Mouse (Mus musculus): ENCODE results near the gene Mtnr1b.
"Not testable (repeated sequence)": the region's sequence is repeated elsewhere in the genome, so short reads cannot be mapped to it uniquely, and the experiment has no call there.

Mtnr1b gene

GRCm38 (mm10) chr9:15874506-15875160 lies at the start of gene Mtnr1b:
TSS of gene Mtnr1b (minus strand) at chr9:15874556.
- in situ Hi-C loops (cut with MseI, MboI) = no loop called here

DNA sequence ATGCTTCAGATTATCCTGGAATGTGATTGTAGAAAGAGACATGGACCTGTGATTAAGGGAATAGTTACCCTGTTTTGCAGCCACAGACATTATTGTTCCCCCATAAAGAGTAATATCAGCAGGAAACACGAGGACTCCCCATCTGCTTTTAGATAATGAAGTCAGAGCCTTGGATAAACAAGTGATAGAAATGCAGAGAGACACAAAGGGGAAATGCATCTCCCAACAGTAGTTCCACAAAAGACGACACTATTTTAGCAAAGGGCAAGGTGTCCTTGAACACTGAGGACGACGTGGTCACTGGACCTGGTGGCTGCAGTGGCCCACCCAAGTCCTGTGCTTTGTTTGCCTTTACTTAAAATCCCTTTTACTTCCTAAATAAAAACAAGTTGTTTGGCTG lies 45.9 kb upstream of the Mtnr1b start:
- in situ Hi-C loops (cut with MseI, MboI) = no loop called here

DNA sequence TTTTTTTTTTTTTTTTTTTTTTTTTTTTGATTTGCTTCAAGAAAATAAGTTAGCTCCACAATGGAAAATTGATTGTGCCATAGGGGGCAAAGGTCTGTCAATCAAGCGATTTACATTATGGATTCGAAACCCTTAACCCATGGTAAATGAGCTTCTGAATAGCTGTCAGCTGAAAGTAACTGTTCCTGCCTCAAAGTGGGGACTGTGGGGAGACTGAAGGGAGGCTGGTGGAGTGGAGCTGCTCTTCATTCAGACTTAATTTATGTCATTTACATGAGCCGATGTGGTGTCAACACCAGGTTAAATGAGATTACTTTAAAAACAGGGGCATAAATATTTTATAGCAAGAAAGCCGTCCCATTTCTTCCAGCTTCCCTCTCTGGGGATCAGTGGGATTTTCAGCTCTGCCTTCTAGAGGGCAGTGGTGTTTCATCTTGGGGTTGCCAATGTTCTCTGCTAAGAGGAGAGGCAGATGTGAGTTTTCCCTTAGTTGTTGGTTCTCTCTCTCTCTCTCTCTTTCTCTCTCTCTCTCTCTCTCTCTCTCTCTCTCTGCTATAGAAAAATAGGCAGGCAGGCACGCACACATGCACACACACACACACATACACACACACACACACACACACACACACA lies 45.1 kb upstream of the Mtnr1b start:
- in situ Hi-C loops (cut with MseI, MboI) = no loop called here

GRCm38 (mm10) chr9:15916600-15916999 lies 42.2 kb upstream of the Mtnr1b start:
- in situ Hi-C loops (cut with MseI, MboI) = no loop called here

DNA sequence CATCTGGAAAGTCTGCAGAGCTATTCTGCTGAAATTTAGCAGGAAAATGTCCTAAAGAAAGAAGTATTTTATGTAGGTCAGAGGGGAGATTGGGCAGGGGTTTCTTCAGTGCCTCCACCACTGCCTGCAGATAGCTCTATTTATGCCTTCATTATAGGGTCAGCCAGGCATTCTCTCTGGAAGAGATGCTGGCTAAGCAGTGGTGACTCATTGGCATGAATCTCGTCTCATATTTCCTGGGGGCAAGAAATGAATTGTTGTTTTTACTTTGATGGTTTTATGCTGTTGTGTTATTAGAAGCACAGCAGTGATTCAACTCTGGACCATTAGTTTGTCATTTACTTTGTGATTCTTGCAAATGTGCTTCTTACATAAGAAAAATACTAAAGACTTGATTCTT lies 38.4 kb upstream of the Mtnr1b start:
- in situ Hi-C loops (cut with MseI, MboI) = no loop called here

DNA sequence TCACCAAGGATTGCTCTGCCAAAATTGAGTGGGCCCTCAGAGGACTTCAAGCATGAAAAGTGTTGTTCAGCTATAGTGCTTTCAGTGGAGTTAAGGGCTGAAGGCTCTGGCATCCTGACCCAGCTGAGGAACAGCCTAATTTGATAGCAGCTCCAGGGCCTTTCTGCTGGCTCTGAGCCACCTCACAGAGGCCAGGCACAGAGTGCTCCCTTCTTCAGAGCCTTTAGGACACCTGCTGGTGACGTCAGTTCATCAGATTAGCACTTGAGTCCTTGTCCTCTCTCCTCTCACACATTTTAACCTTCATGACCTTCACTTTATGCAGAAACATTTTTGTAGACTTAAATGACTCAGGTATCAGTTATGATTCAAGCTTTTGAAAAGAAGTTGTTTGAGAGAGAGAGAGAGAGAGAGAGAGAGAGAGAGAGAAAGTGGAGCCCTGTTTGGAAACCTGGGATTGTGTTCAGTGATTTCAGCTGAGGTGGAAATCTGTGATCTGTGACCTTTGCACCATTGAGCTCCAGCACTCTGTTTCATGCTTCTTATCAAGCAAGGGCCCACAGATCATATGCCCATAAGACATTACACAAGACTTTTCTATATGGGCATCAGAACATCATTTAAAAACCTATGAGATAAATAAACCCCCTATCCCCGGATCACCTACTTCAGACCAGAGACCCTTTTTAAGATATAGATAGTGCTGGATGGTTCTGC lies 35.2 kb upstream of the Mtnr1b start:
- in situ Hi-C loops (cut with MseI, MboI) = no loop called here

DNA sequence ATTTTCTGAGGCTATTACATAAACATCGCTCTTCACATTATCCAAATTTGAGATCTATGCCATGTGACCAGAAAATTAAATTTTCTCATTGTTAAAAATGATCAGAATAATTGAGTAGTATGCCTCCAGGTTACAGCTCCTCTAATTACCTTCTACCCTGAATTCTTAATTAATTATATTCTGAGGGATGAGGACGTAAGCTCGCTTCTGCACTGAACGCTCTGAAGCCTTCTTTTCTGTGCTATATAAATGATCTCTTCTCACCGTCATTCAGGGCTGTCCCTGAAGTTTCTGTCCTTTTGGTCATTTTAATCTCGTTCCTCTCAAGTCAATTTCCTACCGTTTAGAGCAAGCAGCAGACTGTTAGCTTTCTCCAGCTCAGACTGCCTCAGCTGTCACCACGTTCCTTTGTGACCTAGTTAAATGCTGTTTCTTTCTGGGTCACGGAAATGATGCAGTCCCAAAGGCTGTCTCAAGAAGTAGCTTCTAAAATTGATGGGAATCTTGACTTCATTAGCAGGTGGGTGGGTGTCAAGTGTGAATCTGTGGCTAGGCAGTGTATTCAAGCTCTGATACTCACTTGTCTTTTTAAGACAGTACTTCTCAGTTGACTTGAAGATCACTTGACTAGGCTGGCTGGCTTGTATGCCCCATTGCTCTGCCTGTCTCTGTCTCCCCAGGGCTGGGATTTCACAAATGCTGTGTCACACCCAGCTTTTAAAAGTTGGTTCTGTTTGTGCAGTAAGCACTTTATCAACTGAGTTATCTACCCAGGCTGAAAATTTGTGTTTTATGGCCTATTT lies 29.8 kb upstream of the Mtnr1b start:
- in situ Hi-C loops (cut with MseI, MboI) = no loop called here

- in situ Hi-C loops (cut with MseI, MboI) = no loop called here
These were observed 23.8 kb upstream of the Mtnr1b start for GRCm38 (mm10) chr9:15898112-15898511.

DNA sequence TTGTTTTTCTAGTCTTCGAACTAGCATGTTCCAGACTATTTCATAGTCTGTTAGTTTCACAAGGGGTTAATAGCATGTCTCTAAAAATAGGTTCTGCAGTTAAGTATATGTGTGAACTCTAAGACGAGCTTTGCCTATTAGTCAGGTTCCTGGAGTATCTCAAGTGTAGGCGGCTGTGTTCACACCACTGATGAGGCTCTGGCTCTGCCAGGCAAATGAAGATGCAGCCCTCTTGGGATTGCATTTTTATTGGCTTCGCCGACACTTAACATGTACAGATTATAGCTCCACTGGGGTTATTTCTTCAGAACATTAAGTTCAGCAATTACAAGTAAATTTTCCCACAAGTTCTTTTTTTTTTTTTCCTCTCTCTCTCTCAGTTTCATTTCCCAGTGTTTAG lies 12.4 kb upstream of the Mtnr1b start:
- in situ Hi-C loops (cut with MseI, MboI) = loop anchor here (10.0 kb wide), 1 partner anchor 202 kb away; no protein-coding TSS in a partner anchor

DNA sequence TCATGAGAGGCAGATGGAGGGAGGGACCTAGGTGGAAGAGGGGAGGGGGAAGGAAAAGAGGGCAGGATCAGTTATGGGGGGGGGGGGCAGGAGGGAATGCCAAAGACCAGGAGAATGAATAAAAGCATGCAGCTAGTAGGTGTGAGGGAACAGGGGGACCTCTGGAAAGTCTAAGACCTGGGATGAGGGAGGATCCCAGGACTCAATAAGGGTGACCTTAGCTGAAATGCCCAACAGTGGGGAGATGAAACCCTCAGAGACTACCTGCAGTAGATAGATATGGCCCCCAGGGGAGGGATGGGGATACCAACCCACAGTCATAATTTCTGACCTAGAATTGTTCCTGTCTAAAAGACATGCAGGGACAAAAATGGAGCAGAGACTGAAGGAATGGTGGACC lies 6.4 kb upstream of the Mtnr1b start:
- in situ Hi-C loops (cut with MseI, MboI) = loop anchor here (10.0 kb wide), 1 partner anchor 196 kb away; no protein-coding TSS in a partner anchor

- in situ Hi-C loops (cut with MseI, MboI) = loop anchor here (10.0 kb wide), 1 partner anchor 195 kb away; no protein-coding TSS in a partner anchor
These were observed 5.8 kb upstream of the Mtnr1b start for GRCm38 (mm10) chr9:15880160-15880603.

DNA sequence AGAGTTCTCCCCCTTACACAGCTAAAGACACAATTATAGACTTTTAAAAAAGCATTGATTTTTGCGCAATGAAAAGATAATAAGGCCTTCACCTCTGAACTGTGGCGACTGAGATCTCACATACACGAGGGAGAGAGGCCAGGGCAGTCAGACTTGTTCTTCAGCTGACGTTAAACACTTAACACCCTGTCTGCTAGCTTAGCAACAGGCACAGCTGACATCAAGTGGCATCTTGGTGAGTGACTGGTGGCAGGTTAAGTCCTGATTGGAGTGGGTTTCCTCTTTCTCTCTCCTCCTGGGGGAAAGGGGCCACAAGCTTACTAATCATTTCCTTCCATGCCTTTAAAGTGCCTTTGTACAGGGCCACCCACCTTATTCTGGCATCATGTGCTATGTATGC lies 4.3 kb downstream of the Mtnr1b start:
- in situ Hi-C loops (cut with MseI, MboI) = no loop called here

DNA sequence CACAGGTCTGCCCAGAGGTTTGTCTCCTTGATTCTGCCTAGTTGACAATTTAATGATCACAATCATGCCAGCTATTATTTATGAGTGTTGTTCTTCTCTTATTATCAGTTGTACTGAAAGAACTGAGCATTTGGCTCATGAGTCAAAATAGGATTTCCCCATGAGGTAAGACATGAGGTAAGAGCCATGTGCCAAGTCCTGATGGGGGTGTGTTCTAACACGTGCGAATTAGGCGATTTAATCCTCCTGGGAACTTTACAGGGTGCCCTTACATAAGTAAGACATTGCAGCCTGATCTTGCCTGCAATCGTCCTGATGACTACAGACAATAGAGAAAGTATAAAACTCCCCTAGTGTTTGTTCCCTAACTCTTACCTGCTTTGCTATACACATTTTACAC lies 4.9 kb downstream of the Mtnr1b start:
- in situ Hi-C loops (cut with MseI, MboI) = no loop called here

DNA sequence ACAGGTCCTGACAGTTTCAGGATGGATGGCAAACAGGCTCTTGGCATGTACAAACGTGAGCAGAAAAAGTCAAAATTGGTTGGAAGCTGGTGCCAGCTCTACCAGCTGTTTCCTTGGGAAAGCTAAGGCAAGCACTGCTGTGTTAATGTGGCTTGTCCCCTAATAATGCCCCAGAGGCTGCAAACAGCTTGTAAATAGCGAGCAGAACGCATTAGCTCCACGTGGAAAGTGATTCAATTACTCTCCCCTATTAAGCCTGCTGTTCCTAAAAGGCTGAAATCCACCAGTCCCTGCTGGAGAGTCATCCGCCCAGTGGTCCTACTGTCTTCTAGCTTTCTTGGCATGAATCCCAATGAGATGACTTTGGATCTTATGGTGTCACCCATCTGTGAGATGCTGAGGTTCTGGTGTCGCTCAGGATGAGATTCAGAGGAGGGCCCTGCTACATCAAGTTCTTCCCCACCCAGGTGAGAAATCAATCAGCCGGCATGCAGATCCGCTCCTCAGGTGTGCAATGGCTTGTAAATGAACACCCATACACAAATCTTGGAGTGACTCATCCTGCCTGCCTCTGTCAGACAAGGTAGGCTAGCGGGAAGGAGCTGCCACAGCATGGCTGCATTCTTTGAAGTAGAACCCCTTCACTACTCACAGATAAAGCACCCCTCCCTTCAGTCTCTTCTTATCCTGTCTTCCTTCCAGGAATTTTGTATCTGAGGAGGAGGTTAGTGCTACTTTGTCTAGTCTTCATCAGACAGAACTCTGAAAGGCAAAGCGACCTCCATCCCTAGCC lies 7.9 kb downstream of the Mtnr1b start:
- in situ Hi-C loops (cut with MseI, MboI) = no loop called here

DNA sequence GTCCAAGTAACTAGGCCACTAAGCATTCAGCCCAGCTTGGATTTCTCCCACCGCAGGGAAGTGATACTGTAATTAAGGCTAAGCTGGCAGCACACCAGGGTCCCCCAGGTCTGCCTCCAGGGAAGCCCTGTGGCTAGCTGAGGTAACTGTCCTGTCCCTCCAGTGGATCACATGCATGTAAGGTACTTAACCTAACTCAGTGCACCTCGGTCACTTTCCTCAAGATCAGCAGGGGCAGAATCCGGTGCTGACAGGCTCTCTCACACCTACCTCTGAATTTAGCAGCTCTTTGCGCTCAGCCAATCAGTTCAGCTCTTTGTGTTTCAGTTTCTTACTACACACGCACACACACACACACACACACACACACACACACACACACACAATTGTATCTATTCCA lies 13.0 kb downstream of the Mtnr1b start:
- in situ Hi-C loops (cut with MseI, MboI) = no loop called here

- in situ Hi-C loops (cut with MseI, MboI) = no loop called here
These were observed 23.6 kb downstream of the Mtnr1b start for GRCm38 (mm10) chr9:15850749-15851148.

DNA sequence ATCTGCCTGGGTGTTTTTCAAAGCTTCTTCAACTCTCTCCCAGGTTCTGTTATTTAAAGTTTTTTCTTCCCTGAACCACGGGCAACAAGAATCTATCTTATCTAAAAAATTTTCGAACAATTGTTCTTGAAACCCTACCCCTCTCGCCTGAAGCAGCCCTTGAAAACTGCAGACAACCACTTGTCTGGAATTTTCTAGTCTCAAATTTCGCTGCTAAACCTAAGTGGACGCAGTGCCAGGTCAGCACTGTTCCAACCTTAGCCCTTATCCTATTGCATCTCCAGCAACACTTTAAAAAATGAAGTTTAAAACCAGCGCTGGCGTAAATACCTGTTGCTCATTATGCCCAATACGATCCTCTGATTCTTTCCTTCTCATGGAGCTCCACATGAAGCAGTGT lies 29.0 kb downstream of the Mtnr1b start:
- in situ Hi-C loops (cut with MseI, MboI) = no loop called here

GRCm38 (mm10) chr9:15844936-15845335 lies 29.4 kb downstream of the Mtnr1b start:
- in situ Hi-C loops (cut with MseI, MboI) = not testable (repeated sequence)

DNA sequence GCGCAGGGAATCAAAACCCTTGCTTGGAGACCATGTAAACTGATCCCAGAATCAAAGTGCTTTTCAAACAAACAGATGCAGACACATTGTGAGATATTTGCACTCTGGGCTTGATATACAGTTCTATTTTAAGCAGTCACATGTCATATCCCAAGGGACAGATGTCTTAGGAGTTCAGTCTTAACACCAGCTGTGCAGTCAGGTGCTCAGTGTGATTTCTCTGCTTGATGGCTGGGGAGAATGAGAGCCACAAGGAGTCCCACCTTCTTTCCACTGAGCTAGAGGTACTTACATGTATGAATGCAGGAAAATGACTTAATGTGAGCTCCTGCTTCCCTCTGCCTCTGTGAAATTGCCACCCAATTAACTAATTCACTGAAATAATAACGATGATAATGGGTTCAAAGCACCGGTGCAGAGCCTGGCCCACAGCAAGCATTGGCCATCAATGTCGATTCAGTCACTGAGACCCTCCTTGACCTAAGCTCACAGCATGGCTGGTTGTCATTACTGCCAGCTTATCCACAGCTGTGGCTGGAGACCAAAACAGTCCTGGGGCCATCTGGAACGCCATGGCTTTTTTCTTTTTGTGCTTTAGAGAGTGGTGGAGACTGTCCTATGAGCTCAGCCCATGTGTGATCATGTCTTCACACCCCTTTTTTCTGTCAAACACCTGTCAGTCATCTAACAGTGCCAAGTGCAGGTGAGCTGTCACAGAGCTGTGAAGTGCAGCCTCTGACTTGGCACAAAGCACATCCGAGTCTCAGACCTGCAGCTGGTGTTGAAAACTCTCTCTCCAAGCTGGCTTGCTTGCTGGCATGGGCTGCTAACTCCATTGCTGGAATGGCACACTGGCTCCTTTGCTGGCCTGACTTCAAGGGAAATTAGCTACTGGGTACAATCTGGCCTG lies 61.1 kb downstream of the Mtnr1b start:
- in situ Hi-C loops (cut with MseI, MboI) = no loop called here

DNA sequence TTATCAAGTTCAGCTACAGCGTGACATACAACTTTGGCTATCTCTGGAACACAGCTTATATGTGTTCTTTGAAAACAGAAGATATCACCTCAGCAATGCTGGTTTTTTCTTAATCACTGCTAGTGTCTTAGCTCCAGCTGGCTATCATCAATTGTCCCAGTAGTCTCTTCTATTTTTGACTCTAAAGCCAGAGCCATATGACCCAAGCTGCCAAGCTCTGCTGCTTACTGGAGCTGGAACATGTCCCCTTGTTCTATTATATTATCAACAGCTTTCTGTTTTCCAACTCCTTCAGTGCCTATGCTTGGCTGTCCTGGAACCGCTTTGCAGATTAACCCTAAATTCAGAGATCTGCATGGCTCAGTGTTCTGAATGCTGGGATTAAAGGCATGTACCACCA lies 70.1 kb downstream of the Mtnr1b start:
- in situ Hi-C loops (cut with MseI, MboI) = no loop called here

Measured in mouse trophoblast stem cell (cell line).